Mouse (Mus musculus) CD4-positive naive resting alpha-beta T cell, adult 57 days (primary cell): ENCODE data around the gene Cep162. TPM values are rescaled to one million over a fixed set of nuclear protein-coding genes. Genes with fewer than 3 reads are reported as not detected.

Experiments
- total RNA-seq: library from RNA; stranded (reverse); gene quantifications from one replicate; pipeline ENCODE4 v1.2.4, GENCODE M21; 2023

The Cep162 gene
- total RNA-seq: 7.4 TPM

GRCm38 (mm10) chr9:87254903-87255695, at the start of gene Cep162:
TSS of gene Cep162 (minus strand) at chr9:87255536.

GRCm38 (mm10) chr9:87144106-87144505, 111.2 kb downstream of the Cep162 start, which contains the start of gene Mrap2:
TSS of gene Mrap2 (plus strand) at chr9:87144306.

Other genes starting within 250 kb of the Cep162 start
- not detected for gene Ripply2, start 240.0 kb downstream of the Cep162 start, total RNA-seq
- 42.7 TPM for gene Cyb5r4, start 233.5 kb downstream of the Cep162 start, total RNA-seq
- not detected for gene Mrap2, start 111.2 kb downstream of the Cep162 start, total RNA-seq